Mouse (Mus musculus): ENCODE measurements around the gene Zbtb43.

Gene Zbtb43

GRCm38 (mm10) chr2:33426640-33427398 lies 41.5 kb downstream of the Zbtb43 start:
- no peak for DNase-seq

DNA sequence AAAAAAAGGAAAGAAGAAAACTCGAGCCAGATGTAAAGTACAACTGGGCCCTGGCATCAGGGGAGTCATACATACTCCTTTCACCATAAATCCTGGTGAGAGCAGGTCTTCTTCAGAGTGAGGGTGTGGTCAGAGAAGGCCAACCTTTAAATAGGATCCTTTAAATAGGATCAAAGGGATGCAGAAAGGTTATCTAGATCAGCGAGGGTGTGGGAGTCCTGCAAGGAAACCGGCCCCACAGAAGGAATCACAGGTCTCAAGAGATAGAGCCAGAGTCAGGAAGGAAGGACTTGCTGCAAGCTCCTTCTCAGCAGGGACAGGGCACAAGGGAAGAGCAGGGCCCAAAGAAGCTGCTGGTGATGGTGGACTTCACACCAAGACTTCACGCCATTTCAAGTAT lies 50.9 kb downstream of the Zbtb43 start:
- no peak for DNase-seq

GRCm38 (mm10) chr2:33414019-33414418 lies 54.3 kb downstream of the Zbtb43 start:
- no peak for DNase-seq

DNA sequence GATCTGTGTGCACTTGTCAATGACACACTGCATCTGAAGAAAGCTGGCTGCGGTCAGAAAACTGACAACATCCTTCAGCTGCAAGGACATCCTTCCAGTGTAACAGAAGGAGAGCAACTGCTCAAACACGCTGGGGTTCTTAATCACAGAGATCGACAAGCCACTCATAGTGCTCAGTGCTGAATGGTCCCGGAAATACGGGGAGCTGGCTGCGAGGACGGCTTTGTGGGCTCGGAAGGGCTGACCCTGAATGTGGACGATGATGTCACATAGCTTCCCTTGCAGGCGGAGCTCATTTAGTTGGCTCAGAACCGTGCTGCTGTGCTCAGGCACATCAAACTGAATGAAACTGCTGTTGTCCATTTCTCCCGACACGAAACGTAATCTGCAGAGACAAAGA lies 56.2 kb downstream of the Zbtb43 start:
- DNase-seq: no peak

- DNase-seq: no peak
Measured at GRCm38 (mm10) chr2:33403511-33404003, 64.8 kb downstream of the Zbtb43 start.

GRCm38 (mm10) chr2:33402638-33403037 lies 65.7 kb downstream of the Zbtb43 start:
- no peak for DNase-seq

DNA sequence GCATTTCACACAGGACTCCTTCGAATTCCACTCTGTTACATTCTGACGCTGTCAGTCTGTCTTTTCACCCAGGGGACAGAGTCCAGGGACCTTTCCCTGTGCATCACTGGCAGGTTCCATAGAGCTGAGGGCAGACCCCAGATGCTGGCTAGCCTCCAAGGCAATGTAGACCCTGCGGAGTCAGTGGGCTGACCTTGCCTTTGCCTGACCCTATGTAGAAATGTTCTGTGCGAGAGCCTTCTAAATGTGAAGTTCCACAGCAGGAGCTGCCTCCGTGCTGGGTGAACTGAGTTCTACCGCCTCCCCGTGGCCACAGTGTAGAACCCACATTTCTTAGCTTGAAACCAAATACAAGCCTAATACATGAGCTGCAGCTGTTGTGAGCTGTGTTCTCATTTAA lies 66.1 kb downstream of the Zbtb43 start:
- peak; percentile 69 for DNase-seq

DNA sequence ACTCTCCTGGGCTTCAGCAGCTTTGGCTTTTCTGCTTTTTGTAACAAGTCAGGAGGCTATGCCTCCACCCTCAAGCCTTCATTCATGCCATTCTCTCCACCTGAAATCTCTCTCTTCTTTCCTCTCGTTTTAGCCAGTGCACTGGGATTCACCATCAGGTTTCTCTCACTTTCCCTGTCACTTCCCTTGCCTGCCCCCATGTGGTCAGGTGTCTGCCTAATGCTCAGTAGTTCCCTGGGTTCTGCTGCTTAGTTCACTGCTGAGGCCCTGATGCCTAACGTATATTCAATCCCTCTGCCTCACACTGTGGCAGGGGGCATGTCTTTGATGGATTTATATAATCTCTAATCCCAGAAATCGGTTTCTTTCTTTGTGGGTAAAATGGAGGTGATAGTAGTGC lies 67.1 kb downstream of the Zbtb43 start:
- peak; percentile 50 for DNase-seq

GRCm38 (mm10) chr2:33400541-33400940 lies 67.8 kb downstream of the Zbtb43 start:
- DNase-seq: no peak
